Mouse (Mus musculus): ENCODE measurements around the gene D630039A03Rik.

Gene D630039A03Rik

DNA sequence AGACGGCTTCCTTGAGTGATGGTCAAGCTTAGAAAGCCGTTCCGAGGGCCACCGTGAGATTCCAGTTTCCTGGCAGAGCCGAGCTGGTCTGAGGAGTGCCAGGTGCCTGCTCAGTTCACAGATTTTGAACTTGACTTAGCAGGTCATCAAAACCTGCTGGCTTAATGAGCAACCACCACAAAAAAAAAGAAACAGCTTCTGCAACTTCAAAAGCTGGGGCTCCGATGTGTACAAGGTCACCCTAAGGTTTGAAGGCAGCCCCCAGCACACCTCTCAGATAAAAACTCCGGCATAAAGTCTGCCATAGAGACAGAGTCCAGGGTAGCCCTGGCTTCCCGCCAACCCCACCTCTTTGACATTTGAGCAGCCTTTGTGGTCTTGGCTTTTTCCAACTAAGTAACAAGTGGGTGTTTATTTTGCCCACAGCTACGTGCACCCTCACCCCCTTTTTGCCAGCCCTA lies at the start of gene D630039A03Rik:
TSS of gene D630039A03Rik (minus strand) at position 97 of the 461 bp plus-strand sequence.
- DNase-seq = peak; percentile 22

DNA sequence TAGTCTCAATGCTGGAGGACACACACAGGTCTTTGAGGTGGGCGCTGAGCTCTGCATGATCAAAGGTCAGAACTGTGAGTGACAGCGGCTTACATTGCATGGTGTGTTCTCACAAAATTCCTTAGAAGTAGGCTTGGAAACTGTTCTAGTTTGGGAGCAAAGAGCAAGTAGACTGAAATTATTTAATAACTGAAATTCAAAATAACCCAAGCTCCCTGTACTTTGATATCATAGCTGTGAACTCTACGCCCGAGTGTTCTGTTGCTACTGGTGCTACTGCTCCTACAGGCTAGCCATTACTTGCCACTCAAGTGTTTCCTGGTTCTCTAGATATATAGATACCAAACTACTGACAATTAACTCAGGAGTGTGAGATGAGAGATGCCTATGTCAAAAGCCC lies 49.4 kb upstream of the D630039A03Rik start:
- DNase-seq = no peak

DNA sequence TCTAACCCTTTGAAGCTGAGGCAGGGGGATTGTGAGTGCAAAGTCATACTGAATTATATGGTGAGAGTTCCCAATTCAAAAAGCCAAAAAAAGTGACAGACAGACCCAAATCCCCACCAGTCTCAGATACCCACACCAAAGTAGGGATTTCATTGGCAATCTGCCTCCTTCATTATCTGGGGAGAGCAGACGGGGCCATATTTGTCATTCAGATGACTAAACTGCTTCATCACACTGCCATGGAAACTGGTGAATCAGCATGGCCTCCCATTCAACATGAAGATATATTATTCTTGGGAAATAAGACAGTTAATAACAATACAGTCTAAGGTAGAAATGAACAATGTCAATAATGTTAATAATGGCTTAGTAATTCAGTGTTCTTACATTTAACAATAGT lies 48.0 kb upstream of the D630039A03Rik start:
- DNase-seq = no peak

DNA sequence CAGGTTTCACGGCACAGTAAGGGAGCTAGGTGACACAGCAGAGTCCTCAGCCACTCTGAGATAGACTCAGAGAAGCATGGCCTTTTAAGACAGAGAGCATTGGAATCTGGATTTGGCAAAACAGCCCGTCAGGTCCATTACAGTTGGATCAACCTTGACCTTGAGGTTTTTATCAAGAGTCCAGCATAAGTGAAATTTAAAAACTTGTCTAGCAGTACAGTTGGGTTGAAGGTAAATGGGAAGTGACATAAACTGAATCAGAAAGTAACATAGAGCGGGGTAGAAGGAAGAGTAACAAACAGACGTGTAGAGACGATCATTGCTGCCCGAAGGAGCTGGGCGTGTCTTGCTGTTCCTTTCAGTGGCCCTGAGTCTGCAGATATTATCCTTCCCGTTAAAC lies 43.0 kb upstream of the D630039A03Rik start:
- no peak for DNase-seq

DNA sequence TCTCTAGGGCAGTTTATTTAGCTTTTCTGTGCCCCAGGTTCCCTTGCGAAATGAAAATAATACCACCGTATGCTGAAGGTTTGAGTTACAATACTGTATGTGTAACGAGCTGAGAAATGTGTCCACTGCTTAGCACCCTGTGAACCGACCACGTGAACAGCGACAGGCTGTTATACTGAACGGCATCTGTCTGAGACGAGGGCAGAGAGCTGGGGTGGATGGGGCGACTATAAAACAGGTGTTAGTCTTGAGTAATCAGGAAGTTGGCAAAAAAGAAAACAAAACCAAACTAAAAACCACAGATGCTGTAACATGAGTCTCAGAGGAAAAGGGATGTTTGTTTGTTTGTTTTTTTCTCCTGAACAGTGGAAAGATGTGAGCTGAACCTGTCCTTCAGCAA lies 42.0 kb upstream of the D630039A03Rik start:
- peak; percentile 2 for DNase-seq

DNA sequence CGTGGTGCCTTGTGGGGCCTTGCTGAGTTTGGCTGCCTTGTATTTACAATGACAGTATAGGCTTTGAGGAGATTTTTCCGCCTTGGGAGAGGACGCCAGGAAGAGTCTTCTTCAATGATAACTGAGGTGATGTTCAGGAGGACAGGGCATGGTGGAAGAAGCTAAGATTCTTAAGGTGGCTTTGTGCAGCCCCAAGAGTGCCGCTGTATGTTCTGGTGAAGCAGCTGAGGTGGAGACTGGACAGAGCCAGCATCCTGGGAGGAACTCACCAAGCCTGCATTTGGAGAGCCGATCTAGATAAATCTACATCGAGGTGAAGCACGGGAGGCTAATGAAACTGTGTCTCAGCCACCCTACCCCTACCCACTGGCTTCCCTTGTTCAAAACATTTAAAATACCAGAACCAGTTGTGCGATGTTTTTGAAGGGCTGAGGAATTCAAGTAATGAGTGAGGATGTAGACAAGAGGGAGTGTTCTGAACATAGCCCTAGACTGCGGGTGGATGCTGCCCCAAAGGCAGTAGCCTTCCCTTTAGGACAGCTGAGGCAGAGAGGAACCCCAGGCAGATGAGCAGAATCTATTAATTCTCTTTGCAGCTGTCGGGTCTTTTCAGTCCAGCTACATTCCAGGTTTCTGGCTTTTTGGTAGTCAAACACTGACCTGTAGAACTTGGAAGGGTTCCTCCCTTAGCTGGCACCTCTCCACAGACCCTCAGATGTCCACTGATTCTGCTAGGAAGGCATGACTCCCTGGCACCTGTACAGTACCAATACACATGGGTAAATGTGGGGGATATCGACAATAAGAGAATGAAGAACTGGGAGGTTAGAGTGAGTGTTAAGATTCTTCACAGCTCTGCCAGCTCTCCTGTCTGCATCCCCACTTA lies 41.3 kb upstream of the D630039A03Rik start:
- peak; percentile 8 for DNase-seq

DNA sequence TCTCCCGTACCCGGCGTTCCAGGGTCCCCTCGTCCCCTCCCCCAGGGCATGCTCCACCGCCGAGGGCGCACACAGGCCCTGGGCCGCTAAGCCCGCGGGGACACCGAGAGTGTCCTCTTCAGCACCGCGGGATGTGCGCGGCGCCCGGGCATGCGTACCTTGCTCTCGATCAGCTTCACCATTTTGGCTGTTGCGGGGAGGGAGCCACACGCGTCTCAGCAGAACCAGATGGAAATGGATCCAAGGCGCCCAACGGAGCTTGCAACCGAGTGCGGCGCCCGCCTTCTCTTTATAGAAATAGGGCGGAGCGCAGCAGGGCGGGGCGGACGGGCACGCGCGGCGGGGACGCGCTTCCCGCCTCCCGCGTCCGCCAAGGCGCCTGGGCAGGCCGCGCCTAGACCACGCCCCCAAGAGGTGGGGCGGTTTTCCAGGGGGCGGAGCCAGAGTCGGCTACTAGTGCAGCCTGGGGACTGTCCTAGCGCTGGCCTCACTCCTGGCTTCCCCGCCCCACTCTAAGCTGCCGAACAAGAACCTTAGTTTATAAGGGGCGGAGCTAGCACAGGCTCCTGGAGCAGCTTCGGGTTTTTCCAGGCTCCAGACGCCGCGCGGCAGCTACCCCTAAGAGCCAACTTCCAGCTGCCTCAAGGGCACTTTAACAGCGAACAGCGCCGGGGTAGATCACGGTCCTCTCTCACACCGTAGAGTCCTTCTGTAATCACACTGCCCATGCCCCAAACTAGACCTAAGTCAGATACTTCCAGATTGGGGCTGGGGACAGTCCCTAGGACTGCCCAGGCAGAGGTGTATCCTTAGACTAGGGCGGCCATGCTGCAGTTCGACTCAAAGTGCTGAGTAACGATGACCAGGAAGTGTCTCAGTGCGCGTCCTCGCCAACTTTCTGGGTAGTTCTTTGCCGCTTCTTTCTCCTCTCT lies 40.2 kb upstream of the D630039A03Rik start, which contains the start of gene Txn1:
TSS of gene Txn1 (minus strand) at position 383 of the 932 bp plus-strand sequence.
- DNase-seq = peak; percentile 96

DNA sequence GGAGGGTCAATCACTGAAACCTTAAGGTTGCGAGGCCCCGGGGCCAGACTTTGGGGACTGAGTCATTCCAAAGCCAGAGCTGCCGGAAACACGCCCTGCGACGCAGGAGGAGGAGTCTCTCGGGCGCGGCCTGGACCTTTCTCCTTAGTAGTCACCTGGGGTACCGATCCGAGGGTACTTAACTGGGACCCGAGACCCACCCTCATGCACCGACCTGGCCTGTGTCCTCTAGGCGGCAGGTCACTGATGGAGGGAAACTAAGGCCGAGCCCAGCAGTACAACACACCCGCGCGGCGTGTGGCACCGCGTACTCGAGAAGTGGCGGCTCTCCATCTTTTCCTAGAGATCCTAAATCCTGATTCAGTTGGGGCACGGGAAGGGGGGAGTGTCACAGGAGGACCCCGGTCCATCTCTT lies 39.5 kb upstream of the D630039A03Rik start:
- peak; percentile 53 for DNase-seq

DNA sequence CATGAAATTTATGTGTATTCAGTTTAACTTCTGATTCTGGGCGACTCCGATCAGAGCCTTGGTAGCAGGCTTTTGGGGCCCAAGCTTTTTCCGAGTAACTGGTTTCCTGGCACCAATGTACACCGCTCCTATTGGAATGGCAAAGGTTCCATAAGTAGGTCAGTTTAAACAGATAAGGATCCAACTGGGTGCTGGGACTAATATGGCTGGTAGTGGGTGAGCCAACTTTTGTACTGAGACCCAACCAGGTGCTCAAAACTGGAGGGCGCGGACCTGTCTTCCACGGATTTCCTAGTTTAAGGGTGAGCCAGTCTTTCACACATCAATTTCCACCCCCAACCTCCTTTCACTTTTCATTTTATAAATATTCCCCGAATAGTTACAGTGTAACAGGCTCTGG lies 38.9 kb upstream of the D630039A03Rik start:
- DNase-seq = peak; percentile 15

DNA sequence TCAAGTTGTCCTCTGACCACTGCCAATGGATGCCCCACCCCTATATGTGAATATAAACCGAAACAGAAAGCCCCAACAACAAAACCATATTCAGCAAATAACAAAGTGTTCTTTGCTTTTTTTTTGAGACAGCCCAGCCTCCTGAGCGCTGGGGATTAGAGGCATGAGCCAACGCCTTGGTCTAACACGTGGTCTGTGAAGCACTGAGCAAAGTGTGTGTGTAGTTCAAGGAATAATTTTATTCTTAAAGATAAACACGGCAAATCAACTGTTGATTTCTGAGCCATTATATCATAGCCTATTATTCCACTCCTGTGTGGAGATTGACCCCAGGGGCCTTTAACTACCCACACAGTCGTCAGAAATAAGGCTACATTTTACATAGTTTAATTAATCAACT lies 38.5 kb upstream of the D630039A03Rik start:
- no peak for DNase-seq

DNA sequence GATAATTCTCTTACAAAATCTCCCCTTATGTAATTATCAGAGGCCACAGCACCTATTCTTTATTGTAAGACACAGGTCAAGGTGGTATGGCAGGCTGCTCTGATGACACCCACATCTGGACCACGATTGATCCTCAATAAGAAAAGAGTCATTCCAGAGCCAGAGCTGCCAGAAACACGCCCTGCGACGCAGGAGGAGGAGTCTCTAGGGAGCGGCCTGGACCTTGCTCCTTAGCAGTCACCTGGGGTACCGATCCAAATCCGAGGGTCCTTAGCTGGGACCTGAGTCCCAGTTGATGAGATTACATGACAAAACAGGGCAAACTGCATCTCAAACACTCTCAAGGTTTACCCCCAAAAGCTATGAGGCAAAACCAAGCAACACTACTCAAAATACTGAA lies 37.7 kb upstream of the D630039A03Rik start:
- DNase-seq = peak; percentile 5

DNA sequence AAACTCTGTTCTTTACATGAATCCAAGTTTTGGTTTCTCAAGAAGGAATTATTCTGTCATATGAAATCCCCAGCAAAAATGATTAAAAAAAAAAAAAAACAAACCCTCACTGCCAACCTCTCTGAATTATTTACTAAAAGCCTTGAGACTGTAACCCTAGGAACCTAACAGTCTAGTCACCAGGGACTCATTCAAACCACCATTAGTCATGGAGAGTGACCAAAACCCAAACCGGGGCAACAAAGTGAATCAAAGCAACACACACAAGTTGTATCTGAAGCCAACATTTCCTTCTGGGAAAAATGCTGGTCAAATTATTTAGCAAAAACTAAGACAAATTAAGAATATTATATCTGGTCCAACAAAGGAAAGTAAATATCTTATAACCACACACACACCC lies 36.8 kb upstream of the D630039A03Rik start:
- no peak for DNase-seq

DNA sequence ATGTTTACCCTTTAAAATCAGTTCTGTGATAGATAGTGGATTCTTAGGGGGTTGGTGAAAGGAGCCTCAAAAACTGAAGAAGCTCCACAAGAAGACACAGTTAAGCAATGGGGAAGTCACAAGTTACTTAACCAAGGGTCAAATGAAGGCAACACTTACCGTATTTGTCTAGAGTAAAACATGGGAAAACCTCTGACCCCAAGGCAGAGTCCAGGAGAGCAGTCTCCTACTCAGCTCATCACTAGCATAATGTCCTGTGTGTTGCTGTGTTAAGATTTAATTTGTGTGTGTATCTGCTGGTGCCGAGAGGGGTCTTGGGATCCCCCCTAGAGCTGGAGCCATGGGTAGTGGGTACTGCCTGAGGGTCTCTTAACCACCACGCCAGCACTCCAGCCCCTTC lies 36.3 kb upstream of the D630039A03Rik start:
- no peak for DNase-seq

DNA sequence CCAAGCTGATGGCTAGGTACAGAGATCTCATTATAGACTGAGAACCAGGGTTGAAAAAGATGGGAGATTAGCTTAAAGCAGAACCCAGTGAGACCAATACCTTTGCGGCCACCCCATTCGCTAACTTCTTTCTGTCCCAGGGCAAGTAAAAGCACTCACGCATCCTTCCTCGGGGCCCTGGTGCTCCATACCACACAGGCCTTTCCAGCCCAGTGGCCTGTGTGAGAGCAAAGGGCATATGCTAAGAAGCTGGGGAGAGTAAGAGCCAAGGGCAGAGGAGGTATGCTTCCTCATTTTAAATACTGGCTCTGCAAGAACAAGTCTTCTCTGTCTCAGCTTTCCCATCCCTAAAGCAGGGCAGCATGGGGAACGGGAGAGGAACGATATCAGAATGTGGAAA lies 33.8 kb upstream of the D630039A03Rik start:
- no peak for DNase-seq

DNA sequence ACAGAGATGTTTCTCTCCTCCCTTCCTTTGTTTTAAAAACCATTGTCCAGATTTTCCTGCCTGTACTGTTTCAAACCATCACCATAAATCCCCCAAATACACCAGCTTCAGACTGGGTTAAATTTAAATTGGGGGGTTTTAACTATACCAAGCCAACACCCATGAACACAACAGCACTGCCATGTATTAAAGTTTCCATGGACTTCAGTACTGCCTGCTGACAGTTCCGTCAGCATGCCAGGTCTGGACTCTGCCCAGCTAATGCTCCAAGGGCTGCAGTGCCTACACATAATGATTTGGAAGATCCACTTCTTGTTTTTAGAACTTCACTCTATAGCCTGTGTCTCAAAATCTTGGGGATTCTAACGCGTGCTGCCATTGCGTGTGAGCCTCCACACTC lies 31.4 kb upstream of the D630039A03Rik start:
- DNase-seq = no peak

DNA sequence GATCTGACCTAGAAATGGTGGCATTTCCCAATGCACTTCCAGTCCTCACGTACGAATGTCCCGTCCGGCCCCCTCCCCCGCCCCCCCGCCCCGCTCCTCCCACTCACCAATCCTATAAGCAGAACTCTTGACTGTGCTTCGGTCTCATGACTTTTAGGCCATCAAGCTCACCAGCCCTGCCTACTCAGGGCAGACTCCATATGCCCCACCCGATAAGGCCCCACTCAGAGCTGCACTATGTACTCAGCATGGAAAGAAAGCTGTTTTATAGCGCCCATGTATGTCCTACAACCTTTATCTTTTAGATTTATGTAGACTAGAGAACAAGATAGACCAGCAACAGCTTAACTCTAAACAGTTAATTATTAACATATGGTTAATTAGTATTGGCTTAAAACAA lies 30.9 kb upstream of the D630039A03Rik start:
- no peak for DNase-seq

DNA sequence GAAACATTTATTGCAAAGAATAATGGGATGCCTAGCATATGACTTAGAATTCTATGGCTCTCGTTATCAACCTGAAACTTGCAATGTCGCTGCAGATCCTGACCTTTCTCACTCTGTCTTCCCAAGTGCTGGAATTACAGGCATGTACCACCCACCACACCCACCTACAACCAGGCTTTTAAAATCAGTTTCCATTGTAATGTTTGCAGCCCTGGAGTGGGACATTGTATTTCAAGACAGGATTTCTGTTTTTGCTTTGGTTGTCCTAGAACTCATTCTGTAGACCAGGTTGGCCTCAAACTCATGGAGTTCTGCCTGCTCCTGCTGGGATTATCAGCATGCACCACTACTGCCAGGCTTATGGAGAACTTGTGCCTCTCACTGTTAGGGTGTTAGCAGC lies 26.8 kb upstream of the D630039A03Rik start:
- DNase-seq = no peak

DNA sequence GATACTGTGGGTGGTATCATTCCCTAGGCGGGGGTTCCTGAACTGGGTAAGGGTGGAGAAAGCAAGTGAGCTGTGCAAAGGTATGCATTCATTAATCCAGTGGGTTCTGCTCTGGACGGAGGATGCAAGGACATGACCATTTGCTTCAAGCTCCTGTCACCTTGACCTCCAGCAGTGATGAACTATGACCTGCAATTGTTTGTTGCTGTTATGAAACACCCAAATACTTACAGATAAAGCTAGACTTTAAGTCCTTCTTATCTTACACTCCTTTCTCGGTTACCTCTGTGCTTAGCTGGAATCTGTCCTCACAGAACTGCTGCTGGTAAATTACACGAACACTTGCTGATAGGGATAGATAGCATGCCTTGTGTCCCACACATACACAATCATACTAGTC lies 24.5 kb upstream of the D630039A03Rik start:
- DNase-seq = no peak

DNA sequence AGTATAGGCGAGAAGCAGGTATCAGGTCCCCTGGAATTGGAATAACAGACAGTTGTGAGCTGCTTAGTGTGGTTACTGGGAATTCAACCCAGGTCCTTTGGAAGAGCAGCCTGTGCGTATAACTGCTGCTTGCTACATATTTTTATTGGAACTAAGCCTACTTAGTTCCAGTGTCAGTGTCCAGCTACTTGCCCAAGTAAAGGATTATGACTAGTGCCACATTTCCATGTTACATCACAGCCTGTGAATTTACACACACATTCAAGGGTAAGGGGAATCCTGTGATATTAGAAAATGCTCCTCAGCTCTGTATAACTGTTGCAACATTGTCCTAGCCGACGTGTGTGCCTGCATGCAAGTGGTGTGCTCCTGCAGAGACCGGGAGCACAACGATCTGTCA lies 21.2 kb upstream of the D630039A03Rik start:
- DNase-seq = no peak

DNA sequence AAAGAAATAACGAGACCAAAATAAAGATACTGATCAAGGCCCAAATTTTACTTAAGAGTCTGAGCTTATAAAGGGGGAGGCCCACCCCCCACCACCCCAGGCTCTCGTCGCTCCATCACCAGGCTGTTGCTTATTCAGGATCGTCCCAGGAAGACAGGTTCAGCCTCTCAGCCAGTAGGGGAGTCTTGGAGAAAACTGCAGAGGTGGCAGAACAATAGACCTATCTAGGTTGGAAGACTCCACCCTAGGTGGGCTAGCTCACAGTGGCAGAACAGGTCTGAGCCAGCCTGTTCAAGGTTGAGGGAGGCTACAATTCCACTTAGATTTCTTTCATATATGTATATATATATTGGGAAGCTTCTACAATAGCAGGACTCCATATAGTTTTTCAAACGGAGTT lies 18.1 kb upstream of the D630039A03Rik start:
- DNase-seq = no peak

DNA sequence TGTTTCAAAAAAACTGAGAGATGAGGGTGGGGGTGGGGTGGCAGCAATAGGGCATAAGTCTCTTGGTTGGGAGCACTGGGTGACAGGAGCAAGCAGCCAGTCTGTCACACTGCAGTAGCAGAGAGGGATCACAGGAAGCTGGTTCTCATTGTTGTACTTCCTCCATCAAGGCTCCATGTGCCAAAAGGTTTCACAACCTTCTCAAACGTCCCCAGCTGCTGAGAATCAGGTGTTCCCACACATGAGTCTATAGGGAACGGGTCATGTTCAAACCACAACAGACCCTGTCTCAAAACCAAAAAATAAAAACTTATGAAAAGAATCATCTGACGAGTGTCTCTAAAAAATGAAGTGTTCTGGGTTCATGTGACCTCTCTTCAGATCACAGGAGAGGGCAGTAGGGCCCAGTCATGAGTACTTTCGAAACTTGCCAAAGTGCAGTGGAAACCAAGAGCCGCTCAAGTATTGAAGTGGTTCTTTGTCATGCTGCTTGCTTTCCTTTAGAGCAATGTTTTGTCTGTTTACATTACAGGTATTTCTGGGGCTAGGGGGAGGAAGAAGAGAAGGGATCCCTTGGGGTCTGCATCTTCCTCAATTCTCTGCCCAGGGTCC lies 14.6 kb upstream of the D630039A03Rik start:
- no peak for DNase-seq

DNA sequence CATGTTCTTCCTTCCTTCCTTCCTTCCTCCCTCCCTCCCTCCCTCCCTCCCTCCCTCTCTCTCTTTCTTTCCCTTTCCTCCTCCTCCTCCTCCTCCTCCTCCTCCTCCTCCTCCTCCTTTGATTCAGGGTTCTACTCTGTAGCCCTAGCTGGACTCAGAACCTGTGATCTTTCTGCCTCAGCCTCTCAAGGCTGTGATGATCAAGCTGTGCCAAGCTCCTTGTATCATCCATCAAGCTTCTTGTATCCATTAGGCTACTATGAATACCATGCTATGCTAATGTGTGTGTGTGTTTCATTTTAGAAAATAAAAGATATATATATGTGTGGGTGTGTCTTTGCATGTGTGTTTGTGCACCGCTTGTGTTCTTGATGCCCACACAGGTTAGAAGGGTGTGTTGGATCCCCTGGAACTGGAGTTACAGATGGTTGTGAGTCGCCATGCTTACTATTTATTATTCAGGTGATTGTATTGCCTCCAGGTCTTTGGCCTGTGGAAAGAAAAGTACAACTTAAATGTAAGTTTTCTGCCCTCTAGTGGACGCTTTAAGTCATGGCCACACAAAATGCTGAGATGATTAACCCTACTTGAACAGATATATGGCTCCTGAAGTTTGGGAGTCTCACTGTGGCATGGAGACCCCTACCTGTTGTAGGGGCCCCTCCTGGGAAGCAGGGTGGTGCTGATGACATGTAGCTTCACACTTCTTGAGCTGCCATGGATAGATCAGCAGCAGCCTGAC lies 11.5 kb upstream of the D630039A03Rik start:
- DNase-seq = no peak

Data from cerebellum, adult 8-10 months (tissue).